Mouse (Mus musculus): ENCODE results near the gene Ttc8.
"Not testable (repeated sequence)": the region's sequence is repeated elsewhere in the genome, so short reads cannot be mapped to it uniquely, and the experiment has no call there.

Gene Ttc8

DNA sequence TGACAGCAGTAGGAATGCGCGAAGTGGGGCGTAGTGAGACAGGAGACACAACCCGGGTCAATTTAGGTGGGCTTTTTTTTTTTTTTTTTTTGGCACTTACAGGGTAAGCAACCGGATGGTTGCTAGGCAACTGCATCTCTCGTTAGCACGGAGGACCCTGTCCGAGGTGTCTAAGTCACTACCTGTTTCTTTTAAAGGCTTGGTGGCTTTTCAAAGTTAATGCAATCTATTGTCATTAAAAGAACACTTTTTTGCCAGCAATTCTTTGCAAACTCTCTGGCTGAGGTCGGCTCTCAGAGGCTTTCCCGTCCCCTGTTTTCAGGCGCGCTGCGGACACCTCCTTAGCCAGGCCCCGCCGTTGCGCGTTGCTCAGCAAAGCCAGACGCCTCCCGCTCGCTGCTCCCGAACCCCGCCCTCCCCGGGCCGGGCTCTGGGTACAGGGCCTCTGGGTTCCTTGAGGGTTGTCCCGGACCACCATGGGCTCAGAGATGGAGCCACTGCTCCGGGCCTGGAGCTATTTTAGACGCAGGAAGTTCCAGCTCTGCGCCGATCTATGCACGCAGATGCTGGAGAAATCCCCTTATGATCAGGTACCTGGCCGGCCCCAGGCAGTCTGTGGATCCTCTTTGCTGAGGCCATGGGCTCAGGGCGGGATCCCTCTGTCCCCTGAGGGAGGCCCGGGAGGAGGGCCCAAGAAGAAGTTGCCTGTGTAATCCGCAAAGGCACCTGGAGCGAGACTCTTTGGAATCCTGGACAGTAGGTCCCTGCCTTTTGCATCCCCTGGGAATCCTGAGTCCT, at the start of gene Ttc8:
Gene Ttc8, plus strand, starts transcription at position 381 of the 798 bp plus-strand sequence.
- DNase-seq (ENCODE audit: low spot score), result peak; percentile 85

DNA sequence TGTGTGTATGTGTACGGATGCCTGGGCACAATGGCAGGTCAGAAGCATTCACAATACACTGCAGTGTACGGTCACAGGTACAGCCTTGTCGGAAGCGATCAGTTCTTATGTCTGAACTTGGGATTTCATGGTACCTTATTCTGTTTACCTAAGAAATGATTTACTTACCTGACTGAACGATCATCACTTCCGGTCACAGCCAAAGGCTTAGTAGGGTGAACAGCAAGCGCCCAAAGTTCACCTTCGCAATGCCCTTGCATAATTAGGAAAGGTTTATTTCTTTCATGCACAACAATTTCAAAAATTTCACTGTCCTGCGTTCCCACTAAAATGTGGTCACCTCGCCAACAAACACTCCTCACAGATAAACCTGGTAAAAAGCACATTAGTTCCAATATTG, 47.5 kb upstream of the Ttc8 start:
- DNase-seq (ENCODE audit: low spot score), result no peak

DNA sequence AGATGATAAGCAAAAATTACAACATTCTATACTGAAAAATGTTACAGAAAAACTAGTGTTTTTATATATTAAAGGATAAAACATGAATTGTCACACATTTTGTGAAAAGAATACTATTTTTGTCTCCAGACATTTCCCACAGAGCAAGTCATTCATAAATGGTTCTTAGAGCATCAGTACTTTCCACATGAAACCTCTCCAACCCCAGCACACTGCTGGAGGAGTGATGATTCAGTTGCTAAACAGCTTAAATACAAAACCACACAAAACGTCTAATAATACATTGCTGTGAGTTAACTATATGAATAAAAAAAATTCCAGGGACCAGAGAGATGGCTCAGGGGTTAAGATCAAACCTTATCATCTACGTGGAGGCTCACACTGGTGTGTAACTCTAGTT, 45.2 kb upstream of the Ttc8 start:
- no peak for DNase-seq (ENCODE audit: low spot score)

DNA sequence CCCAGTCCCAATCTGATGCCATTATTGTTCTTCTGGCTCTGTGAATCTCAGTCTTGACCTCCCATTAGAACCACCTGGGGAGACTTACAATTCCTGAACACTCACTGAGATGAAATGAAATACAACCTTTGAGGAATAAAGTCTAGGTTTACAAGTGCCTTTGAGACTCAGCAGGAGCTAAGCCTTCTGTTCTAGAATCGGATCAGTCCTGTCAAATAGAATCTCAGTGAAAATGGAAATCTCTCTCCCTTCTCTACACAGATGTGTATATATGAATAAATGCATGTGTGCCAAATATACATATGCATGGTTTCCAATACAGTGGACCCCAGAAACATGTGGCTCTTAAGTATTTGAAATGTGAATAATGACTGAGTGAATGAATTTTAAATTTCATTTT, 41.7 kb upstream of the Ttc8 start:
- DNase-seq (ENCODE audit: low spot score), result no peak

DNA sequence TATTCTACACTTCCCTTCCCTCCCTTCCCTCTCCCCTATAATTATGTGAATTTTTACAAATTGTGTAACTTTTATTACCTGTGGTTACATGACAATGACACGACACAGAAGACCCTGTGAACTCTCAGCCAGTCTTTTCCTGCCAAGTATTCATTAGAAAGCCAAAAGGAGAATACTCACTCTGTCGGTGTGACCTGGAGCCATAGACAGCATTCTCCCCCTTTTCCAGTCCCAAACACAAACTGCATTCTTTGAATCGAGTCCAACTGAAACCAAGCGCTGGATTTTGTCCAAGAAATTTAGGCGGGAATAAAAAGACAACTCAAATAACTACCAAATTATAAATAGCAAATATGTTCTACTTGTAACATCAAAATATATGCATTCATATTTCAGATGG, 38.6 kb upstream of the Ttc8 start:
- no peak for DNase-seq (ENCODE audit: low spot score)

DNA sequence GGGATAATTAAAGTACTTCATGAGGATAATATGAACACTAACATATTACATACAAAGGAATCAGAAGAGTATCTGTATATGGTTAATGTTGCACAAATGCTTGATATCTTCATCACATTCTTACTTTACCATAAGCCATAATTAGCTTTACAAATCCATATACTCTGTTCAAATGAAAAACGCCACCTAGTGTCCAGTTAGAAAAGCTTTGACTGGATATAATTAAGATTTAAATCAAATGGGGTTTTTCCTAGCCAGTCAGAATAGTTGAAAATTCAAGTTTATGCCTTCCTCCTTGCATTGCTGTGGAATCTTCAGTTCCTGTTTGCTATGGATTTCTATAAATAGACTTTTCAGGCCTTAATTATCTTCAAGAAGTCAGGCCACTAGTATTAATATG, 35.9 kb upstream of the Ttc8 start:
- no peak for DNase-seq (ENCODE audit: low spot score)

DNA sequence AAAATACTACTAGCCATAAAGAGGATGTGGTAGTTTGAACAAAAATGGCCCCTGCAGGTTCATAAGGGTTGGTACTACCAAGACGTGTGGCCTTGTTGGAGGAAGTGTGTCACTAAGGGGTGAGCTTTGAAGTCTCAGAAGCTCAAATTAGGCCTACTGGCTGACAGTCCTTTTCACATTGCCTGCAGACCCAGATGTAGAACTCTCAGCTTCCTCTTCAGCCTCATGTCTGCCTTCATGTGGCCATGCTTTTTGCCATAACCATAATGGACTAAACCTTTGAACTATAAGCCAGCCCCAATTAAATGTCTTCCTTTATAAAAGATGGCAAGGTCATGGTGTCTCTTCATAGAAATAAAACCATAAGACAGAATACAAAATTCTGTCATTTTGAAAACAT, 23.6 kb upstream of the Ttc8 start:
- no peak for DNase-seq (ENCODE audit: low spot score)

DNA sequence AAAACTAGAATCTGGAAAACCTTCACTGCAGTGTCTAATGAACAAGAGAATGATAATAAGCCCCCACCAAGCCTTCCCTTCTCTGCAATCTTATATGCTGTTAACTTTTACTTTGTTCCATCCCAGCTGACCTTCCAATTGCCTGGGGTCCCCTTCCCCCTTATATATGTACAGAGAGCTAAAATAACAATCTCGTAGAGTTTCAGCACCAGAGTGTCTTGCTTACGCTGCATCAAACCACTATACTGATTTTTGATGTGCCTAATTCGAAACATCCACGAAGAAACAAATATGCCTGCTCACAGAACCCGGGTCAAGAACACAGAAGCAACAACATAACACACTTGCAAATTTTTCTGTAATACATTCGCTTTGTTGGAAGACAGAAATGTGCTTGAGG, 20.7 kb upstream of the Ttc8 start:
- no peak for DNase-seq (ENCODE audit: low spot score)

DNA sequence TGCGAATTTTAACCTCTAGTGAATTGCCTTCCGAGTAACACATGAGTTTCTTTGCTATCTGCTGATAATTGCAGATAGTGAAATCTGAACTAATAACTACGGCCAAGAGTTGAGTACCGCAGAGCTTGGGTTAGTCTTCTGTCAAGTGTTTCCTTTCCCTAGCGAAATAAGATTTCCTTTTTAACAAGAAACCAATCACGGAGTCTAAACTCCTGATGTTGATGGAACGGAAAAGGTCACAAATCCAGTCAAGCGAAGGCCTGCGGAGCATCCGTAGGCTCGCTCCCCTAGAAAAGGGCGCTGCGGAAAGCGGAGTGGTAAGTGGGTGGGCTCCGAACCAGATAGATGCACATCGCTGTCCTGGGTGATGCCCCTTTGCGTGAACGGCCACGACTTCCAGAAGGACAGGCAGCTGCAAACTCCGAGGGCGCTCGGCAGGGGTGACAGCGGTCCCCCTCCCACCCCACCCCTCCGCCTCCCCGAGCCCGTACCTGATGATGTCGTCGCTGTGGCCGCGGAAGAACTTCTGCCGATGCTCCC, 20.0 kb upstream of the Ttc8 start:
- DNase-seq (ENCODE audit: low spot score), result peak; percentile 10

DNA sequence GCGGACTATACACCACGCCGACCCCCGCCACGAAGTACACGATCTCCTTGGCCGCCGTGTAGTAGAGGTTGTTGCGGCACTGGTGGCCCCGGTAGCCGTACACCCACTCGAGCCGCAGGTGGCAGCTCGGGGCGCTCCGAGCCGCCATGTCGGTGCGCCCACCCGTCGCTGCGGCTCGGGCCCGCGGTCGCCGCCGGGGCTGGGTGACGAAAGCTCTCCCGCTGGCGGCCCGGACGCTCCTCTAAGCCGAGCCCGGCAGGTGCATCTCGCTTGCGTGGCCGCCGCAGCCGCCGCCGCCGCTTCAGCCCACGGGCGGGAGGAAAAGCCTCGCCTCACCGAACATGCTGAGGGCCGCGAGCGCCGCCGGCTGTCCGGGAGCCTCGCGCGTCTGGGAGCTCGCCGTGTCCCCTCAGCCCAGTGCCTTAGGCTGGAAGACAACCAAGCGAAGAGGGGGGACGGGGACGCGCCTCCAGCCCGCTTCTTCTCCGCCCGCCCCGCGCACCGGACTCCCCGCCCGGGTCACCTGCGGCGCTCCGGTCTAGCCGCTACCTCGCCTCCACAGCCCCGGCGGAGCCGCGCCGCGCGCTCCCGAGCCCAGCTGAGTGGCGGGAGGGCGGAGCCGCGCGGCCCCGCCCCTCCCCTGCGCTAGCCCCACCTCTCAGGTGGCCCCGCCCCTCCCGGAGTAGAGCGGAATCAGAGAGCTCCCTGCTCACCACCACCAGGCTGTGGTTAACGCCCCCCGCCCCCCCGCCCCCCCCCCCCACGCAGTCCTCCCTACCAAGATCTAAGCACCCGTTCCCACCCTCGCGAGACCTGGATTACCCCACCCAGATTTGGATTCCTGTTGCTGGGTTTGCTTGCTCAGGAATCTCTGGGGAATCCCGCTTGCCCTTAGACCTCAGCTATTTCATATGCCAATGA, 19.2 kb upstream of the Ttc8 start, which contains the start of gene Eml5:
Gene Eml5, minus strand, starts transcription at position 604 of the 921 bp plus-strand sequence.
- peak; percentile 79 for DNase-seq (ENCODE audit: low spot score)

DNA sequence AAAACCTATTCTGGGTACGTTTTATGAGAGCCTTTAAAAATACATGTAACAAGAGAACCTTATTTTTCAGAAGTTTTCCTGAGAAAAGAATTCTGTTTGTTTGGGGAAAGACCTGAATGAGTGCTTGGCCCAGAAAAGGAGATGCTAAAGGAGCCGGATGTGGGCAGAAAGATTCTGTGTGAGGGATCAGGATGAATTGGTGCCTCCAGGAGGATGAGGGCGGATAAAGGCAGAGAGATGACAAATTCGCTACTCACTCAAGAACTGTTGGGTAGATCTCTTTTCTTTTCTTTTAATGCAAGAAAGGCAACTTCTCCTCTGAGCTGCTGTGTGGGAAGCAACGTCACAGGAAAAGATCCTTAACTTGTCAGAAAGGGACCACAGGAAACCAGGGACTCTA, 14.9 kb upstream of the Ttc8 start:
- DNase-seq (ENCODE audit: low spot score), result no peak

DNA sequence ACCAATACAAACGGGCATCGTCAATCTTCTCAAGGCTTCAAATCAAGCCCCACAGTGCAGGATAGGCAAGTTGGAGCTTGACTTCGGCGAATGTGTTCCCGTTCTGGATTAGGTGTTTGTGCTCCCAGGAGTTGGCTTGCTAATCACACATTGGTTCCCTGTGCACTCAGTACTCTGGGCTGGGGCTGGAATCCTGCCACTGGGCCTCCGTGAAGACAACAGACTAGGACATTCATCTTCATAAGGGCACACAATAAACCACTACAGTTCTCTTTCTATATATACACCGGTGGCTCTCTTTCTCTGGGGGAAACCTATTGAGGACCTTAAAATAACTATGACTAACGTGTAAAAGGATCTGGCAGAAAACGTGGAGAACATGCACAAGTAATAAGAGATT, 10.3 kb upstream of the Ttc8 start:
- no peak for DNase-seq (ENCODE audit: low spot score)

DNA sequence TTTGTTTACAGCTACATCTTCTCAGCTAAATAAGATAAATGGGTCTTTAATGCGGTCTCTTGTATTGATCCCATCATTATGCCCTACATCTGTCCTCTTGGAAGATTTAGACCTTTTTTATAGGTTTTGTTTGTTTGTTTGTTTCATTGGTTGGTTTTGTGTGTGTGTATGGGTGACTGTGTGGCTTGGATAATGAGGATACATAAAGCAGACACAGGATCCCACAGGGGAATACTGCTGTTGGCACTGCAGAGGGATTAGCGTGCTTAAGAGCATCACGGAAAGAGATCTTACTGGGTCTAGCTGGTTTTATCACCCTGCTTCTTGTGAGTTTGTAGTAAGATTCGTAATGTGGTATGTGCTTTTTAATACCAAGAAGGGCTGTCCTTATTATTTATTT, 10.8 kb downstream of the Ttc8 start:
- no peak for DNase-seq (ENCODE audit: low spot score)

DNA sequence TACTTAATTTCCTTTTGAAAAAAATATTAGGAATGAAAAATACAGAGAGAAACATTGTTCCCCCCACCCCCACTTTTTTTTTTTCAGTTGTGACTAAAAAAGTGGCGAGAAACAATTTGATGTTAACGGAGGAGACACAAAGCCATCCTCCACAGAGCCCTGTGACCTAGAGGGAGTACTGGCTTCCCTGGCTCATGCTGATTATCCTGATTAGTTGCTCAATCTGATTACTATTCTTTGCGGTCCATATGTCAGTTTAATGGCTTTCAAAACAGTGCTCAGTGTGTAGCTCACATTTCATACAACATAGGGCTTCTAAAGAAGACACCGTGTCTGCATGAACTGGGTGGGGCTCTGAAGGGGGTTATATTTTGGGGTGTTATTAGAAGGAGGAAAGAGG, 12.1 kb downstream of the Ttc8 start:
- DNase-seq (ENCODE audit: low spot score), result no peak

DNA sequence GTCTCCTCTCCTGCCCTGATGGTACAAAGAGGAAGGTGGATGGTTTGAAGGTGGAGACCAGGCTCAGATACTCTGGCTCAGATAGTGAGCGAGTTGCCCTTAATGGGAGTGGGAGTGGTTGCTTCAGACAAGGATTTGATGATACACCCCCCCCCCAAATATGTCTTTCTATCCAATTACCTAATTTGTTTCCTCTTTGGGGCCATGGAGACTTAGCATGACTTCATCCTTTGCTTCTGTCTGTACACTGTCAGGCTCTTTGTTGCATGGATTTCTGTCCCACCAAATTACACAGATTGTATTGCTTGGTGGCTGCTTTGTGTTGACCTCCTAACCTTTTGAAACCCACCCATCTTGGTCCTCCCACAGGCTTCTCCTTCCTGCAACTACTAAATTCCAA, 12.5 kb downstream of the Ttc8 start:
- DNase-seq (ENCODE audit: low spot score), result no peak

DNA sequence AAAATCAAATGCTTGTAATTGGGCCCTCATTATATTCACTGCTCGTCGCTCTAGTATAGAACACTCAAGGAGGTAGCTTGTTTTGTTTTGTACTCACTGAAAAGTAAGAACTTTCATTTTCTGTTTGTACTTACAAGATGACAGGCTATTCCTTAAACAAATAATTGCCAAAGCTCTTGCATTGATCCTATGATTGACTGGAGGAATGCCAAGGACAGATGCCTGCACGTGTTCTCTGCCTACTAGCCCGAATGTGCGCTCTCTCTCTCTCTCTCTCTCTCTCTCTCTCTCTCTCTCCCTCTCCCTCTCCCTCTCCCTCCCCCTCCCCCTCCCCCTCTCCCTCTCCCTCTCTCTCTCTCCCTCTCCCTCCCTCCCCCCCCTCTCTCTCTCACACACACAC, 30.9 kb downstream of the Ttc8 start:
- not testable (repeated sequence) for DNase-seq (ENCODE audit: low spot score)

DNA sequence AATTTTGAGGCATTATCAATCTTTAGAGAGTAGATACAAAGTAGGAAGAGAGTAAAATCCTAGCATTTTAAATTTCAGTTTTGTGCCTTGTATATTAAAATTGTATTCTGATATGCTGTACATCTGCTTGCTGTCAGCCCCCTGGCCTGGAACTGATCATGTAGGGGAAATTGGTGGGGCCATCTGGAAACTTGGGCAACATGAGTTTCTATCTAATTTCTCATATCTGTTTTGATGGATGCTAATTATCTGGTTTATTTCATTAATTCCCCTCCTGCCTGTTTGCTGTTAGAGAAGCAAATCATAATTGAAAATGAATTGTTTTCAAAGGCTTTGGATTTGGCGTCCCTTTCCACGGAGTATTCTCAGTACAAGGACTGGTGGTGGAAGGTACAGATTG, 36.6 kb downstream of the Ttc8 start:
- no peak for DNase-seq (ENCODE audit: low spot score)

DNA sequence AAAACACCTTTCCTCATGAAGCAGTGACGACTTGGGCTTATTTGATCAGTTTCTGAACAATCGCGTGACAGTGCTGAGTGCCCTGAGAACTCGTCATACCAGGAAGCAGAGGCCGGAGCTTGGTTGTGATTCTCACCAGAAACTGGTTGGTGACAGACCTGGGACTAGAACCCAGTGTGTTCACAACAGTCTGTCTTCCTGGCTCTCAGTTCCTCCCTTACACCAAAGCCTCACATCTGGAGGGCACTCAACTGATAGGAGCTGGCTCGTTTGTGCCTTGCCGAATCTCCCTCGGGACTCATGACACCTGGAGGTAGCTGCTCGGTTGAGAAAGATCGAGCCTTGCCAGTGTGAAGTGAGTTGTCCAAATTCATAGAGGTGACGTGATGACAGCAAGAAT, 37.1 kb downstream of the Ttc8 start:
- no peak for DNase-seq (ENCODE audit: low spot score)

DNA sequence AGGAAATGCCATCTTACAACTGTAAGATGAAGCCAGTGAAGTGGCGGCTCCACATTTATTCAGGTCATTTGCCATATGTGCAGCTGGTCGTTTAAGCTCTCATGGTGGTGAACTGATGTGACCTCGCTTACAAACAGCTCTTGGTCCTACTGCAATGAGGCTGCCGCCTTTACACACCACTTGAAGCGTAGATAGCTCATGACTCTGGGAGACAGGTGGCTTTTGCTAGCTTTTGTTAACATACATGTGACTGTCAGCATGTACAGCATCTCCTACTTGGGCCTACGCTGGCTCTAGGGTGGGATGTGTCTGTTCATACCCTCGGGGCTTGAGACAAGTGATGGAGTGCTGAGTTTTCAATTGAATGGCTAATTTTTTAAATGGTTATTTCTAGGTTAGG, 40.6 kb downstream of the Ttc8 start:
- DNase-seq (ENCODE audit: low spot score), result no peak

DNA sequence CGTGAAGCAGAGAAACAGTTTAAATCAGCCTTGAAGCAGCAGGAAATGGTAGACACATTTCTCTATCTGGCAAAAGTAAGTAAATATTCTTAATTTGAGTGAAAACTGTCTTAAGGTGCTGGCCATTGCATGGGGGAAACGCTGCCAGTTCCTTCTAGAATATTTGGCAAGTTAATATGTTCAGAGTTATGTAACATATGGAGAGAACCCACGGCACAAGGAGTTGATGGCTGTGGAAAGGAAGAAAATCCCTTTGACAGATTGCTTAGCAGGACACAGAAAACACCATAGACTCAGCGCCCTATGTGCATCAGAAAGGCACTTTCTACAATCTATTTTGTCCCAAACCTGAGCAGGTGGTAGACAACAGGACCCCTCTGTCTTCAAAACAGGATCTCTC, 41.0 kb downstream of the Ttc8 start:
- DNase-seq (ENCODE audit: low spot score), result no peak

DNA sequence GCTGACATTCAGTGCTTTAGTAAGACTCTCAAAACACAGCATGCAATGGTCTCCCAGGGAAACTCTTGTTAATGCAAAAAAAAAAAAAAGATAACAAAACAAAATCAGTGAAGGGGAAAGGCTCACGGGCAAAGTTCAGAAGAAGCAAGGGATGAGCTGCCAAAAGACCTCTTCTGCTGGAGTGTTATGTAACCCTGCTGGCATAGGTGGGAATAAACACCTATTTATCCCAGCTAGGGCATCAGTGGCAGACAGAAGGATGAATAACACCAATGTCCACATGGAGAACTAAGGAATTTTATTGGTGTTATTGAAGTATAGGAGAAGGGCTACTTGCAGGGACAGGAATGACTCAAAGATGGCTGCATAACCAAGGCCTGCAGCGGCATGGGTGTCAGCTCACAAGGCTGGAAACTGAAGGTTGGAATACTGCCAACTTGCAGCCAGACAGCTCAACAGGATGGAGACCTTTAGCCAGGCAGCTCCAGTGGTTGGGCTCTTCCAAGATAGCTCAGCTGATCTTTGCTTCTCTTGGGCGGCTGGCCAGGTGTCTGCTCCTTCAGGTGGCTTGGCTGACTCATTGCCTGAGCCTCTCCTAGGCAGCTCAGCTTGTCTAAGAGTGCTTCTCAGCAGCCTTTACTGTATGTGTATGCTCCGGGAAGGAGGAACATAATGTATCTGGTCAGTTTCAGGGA, 45.2 kb downstream of the Ttc8 start:
- DNase-seq (ENCODE audit: low spot score), result no peak

DNA sequence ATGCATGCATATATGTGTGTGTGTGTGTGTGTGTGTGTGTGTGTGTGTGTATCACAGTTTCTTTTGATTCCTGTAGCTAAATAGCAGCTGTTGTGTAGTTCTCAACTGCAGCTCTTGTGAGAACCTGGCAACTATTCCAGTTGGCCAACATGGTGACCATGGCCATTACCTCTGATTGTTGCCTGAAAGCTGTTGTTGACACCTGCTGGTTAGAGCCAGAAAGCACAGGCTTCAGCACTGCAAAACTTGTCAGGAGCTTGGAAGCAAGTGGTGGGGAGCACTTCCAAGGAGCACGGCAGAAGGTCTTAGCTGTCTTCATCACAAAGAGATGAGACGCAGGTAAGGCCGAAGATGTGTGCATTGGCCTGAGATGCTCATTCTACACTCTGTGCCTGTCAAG, 51.9 kb downstream of the Ttc8 start:
- DNase-seq (ENCODE audit: low spot score), result no peak

Data from ovary, postnatal 36 days (tissue).